In the genomic region with DNA sequence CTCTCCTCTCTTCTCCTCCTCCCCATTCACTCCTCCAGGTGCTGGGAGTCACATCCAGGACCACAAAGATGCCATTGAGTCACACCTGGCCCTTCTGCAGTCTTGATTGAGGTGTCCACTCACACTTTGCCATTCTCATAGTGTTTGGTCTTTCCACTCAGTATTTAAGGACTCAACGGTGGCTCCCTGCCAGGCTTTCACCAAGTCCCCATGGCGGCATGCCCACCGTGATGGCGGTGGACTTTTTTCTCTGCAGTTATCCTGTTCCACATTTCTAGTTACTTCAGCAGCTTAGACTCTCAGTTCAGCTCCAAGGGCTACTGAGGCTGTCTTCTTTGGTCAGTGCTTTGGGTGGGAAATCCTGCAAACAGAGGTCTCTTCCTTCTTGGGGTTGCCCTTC, we compare ENCODE assay signal across 19 mouse cellular contexts.
DNase-seq lines count a peak whose midpoint lies in the region; TF ChIP-seq lines count a peak whose summit lies in the region.
"Had no signal": no experiment of that assay in that cellular context is flagged by ENCODE, and none has a peak within 500 bp of the region (broad histone marks: within the 10 kb centered on the region; RNA-seq: fewer than 3 reads in every experiment).

No protein-coding gene starts in this region.

- DNase-seq in cerebellum, postnatal 10 days = peak; percentile 57 to 61
- DNase-seq in cerebellum, adult 11-12 months = no peak
- peak; percentile 7 for DNase-seq in gastrocnemius, postnatal 14 days
- no peak for DNase-seq in gastrocnemius, adult 2 months
- DNase-seq in right cerebral cortex, postnatal 14 days = peak; percentile 11
- DNase-seq in right cerebral cortex, adult 2 months (ENCODE audit: low spot score in 2 of 2) = no peak
- peak; percentile 44 for DNase-seq in testis, postnatal 10 days (ENCODE audit: low spot score)
- no peak for DNase-seq in testis, postnatal 14 days (ENCODE audit: low spot score)
- DNase-seq: adrenal gland, adult 8-10 months; adrenal gland, postnatal 14 days; adrenal gland, postnatal 36 days; B cell, adult 2 months; cerebellum, adult 18-20 months; cerebellum, adult 8-10 months; cerebellum, adult 9-11 months had no signal

- no peak overlapping the region for H3K4me3 ChIP-seq in gastrocnemius, adult 2 months
- H3K4me3 ChIP-seq: embryonic facial prominence, embryonic 10.5 days; embryonic facial prominence, embryonic 12.5 days; forebrain, embryonic 13.5 days; forebrain, embryonic 15.5 days had no signal

- H3K27ac ChIP-seq in gastrocnemius, adult 2 months = no peak overlapping the region
- H3K27ac ChIP-seq: embryonic facial prominence, embryonic 10.5 days; embryonic facial prominence, embryonic 12.5 days; forebrain, embryonic 13.5 days; forebrain, embryonic 15.5 days had no signal

- intact Hi-C loops in gastrocnemius, postnatal 14 days (cut with DNase I; ENCODE audit: low total_unique reads) = no loop called here
- intact Hi-C loops in gastrocnemius, adult 2 months (cut with DNase I) = no loop called here

- TF ChIP-seq CTCF in gastrocnemius, adult 2 months (IDR thresholded peaks at IDR 0.05) = no peak

Comparison
In these comparisons a context has a peak if more than half of its experiments do, and no peak if none do; other contexts are left out.
1. DNase-seq: peak in cerebellum, postnatal 10 days (2 of 2), gastrocnemius, postnatal 14 days (single experiment), right cerebral cortex, postnatal 14 days (single experiment) and testis, postnatal 10 days (single experiment); none in cerebellum, adult 11-12 months (single experiment), gastrocnemius, adult 2 months (single experiment), right cerebral cortex, adult 2 months (0 of 2) and testis, postnatal 14 days (single experiment).